Mouse (Mus musculus): ENCODE data around the gene Ccdc183. TPM values are rescaled to one million over a fixed set of nuclear protein-coding genes. Genes with fewer than 3 reads are reported as not detected.

The Ccdc183 gene
- polyA plus RNA-seq, 1 experiment from 2014 or later = 0.19 TPM

GRCm38 (mm10) chr2:25633616-25634015 lies 16.1 kb upstream of the Ccdc183 start:
- Histone ChIP-seq H3K4me3 (replicated peaks) (no peak overlapping the region), H3K9ac (no peak overlapping the region), H3K27me3 (replicated peaks) (no peaks in the 10 kb centered on the region), H3K9me3 (no peaks in the 10 kb centered on the region), H3K4me1 (no peaks in the 10 kb centered on the region), H3K27ac (no peak overlapping the region), H3K4me2 (no peak overlapping the region), H3K36me3 (no peaks in the 10 kb centered on the region)
- ATAC-seq (ENCODE audit: insufficient read depth, low FRiP score, low read depth) = no peak
- 83% methylated on average over 3 of the region's 3 CpGs for WGBS

GRCm38 (mm10) chr2:25628738-25629137 lies 11.3 kb upstream of the Ccdc183 start:
- 42% methylated on average over 4 of the region's 4 CpGs for WGBS
- Histone ChIP-seq H3K4me3 (replicated peaks) (no peak overlapping the region), H3K9me3 (no peaks in the 10 kb centered on the region), H3K9ac (no peak overlapping the region), H3K36me3 (no peaks in the 10 kb centered on the region), H3K4me1 (no peaks in the 10 kb centered on the region), H3K4me2 (no peak overlapping the region), H3K27ac (no peak overlapping the region), H3K27me3 (replicated peaks) (no peaks in the 10 kb centered on the region)
- no peak for ATAC-seq (ENCODE audit: insufficient read depth, low FRiP score, low read depth)

GRCm38 (mm10) chr2:25627811-25628210 lies 10.3 kb upstream of the Ccdc183 start, which contains the start of gene Fcna:
Fcna (minus strand) TSS chr2:25628030.
- WGBS = 73% methylated on average over 6 of the region's 6 CpGs
- no peak within 1 kb of the TSS for H3K4me3 ChIP-seq (replicated peaks)
- H3K27me3 ChIP-seq (replicated peaks) = no peaks in the 10 kb centered on the region
- no peaks in the 10 kb centered on the region for H3K4me1 ChIP-seq
- H3K9ac ChIP-seq = no peak within 1 kb of the TSS
- ATAC-seq (ENCODE audit: insufficient read depth, low FRiP score, low read depth) = no peak
- H3K27ac ChIP-seq = no peak within 1 kb of the TSS
- no peak within 1 kb of the TSS for H3K4me2 ChIP-seq
- no peaks in the 10 kb centered on the region for H3K9me3 ChIP-seq
- no peaks in the 10 kb centered on the region for H3K36me3 ChIP-seq

- H3K4me2 ChIP-seq = no peak overlapping the region
- no peak overlapping the region for H3K27ac ChIP-seq
- no peak for ATAC-seq (ENCODE audit: insufficient read depth, low FRiP score, low read depth)
- WGBS = 34% methylated on average over 5 of the region's 5 CpGs
- no peaks in the 10 kb centered on the region for H3K9me3 ChIP-seq
- no peaks in the 10 kb centered on the region for H3K27me3 ChIP-seq (replicated peaks)
- H3K9ac ChIP-seq = no peak overlapping the region
- H3K36me3 ChIP-seq = no peaks in the 10 kb centered on the region
- H3K4me1 ChIP-seq = 0 out of 2 replicates have a peak, but pooled peaks cover 2% of the 10 kb centered on the region
- H3K4me3 ChIP-seq (replicated peaks) = no peak overlapping the region
Observed at GRCm38 (mm10) chr2:25625986-25626385, 8.5 kb upstream of the Ccdc183 start.

- Histone ChIP-seq H3K4me1 (peaks cover 3% of the 10 kb centered on the region; the same call in 1 of the 2 replicates), H3K4me3 (replicated peaks) (peak within 1 kb of the TSS; percentile 54), H3K36me3 (no peaks in the 10 kb centered on the region), H3K27me3 (replicated peaks) (peaks cover 16% of the 10 kb centered on the region), H3K4me2 (peak within 1 kb of the TSS; percentile 87), H3K9ac (peak within 1 kb of the TSS; percentile 68), H3K9me3 (no peaks in the 10 kb centered on the region), H3K27ac (peak within 1 kb of the TSS; percentile 57; the same call in 1 of the 2 replicates)
- WGBS = 6% methylated on average over 34 of the region's 34 CpGs
- peak; percentile 95 for ATAC-seq (ENCODE audit: insufficient read depth, low FRiP score, low read depth)
Observed at GRCm38 (mm10) chr2:25621229-25622200, 4.0 kb upstream of the Ccdc183 start, which contains the start of gene Tmem141. Tmem141 (minus strand) TSS chr2:25622005.

GRCm38 (mm10) chr2:25620852-25621228 lies 3.4 kb upstream of the Ccdc183 start:
- WGBS = 76% methylated on average over 4 of the region's 4 CpGs
- Histone ChIP-seq H3K36me3 (no peaks in the 10 kb centered on the region), H3K9me3 (no peaks in the 10 kb centered on the region), H3K4me1 (peaks cover 10% of the 10 kb centered on the region; the same call in 1 of the 2 replicates), H3K4me3 (replicated peaks) (no peak overlapping the region), H3K4me2 (peak overlapping the region; percentile 87), H3K27ac (no peak overlapping the region), H3K27me3 (replicated peaks) (peaks cover 23% of the 10 kb centered on the region), H3K9ac (no peak overlapping the region)
- ATAC-seq (ENCODE audit: insufficient read depth, low FRiP score, low read depth) = no peak

GRCm38 (mm10) chr2:25620386-25620785 lies 2.9 kb upstream of the Ccdc183 start:
- no peak for ATAC-seq (ENCODE audit: insufficient read depth, low FRiP score, low read depth)
- Histone ChIP-seq H3K36me3 (no peaks in the 10 kb centered on the region), H3K4me2 (no peak overlapping the region), H3K9ac (no peak overlapping the region), H3K27ac (no peak overlapping the region), H3K4me3 (replicated peaks) (no peak overlapping the region), H3K9me3 (no peaks in the 10 kb centered on the region), H3K4me1 (peaks cover 12% of the 10 kb centered on the region; the same call in 1 of the 2 replicates), H3K27me3 (replicated peaks) (peaks cover 27% of the 10 kb centered on the region)
- 72% methylated on average over 6 of the region's 6 CpGs for WGBS

- H3K4me2 ChIP-seq = peak overlapping the region; percentile 46
- no peak overlapping the region for H3K27ac ChIP-seq
- no peak for ATAC-seq (ENCODE audit: insufficient read depth, low FRiP score, low read depth)
- H3K9ac ChIP-seq = no peak overlapping the region
- H3K9me3 ChIP-seq = no peaks in the 10 kb centered on the region
- H3K36me3 ChIP-seq = no peaks in the 10 kb centered on the region
- 14% methylated on average over 22 of the region's 22 CpGs for WGBS
- H3K4me3 ChIP-seq (replicated peaks) = peak overlapping the region; percentile 19; the same call in 1 of the 2 replicates
- H3K27me3 ChIP-seq (replicated peaks) = peaks cover 31% of the 10 kb centered on the region
- peaks cover 10% of the 10 kb centered on the region; the same call in 1 of the 2 replicates for H3K4me1 ChIP-seq
Observed at GRCm38 (mm10) chr2:25616398-25616797, 1.1 kb downstream of the Ccdc183 start.

GRCm38 (mm10) chr2:25608671-25609070 lies 8.8 kb downstream of the Ccdc183 start:
- Histone ChIP-seq H3K27me3 (replicated peaks) (no peaks in the 10 kb centered on the region), H3K4me2 (peak overlapping the region; percentile 66), H3K4me3 (replicated peaks) (peak overlapping the region; percentile 100), H3K4me1 (peaks cover 15% of the 10 kb centered on the region), H3K27ac (peak overlapping the region; percentile 95; the same call in 1 of the 2 replicates), H3K9me3 (no peaks in the 10 kb centered on the region), H3K9ac (no peak overlapping the region), H3K36me3 (no peaks in the 10 kb centered on the region)
- ATAC-seq (ENCODE audit: insufficient read depth, low FRiP score, low read depth) = no peak
- WGBS = 53% methylated on average over 10 of the region's 10 CpGs

GRCm38 (mm10) chr2:25607761-25608622 lies 9.5 kb downstream of the Ccdc183 start, which contains the start of gene Rabl6:
Rabl6 (minus strand) TSS chr2:25608521.
- Histone ChIP-seq H3K9me3 (no peaks in the 10 kb centered on the region), H3K4me1 (peaks cover 15% of the 10 kb centered on the region), H3K27ac (peak within 1 kb of the TSS; percentile 95), H3K9ac (peak within 1 kb of the TSS; percentile 99), H3K4me2 (peak within 1 kb of the TSS; percentile 66), H3K4me3 (replicated peaks) (peak within 1 kb of the TSS; percentile 100), H3K27me3 (replicated peaks) (no peaks in the 10 kb centered on the region), H3K36me3 (no peaks in the 10 kb centered on the region)
- under 1% methylated on average over 80 of the region's 80 CpGs for WGBS
- peak; percentile 90 for ATAC-seq (ENCODE audit: insufficient read depth, low FRiP score, low read depth)

GRCm38 (mm10) chr2:25602526-25602925 lies 15.0 kb downstream of the Ccdc183 start:
- H3K27me3 ChIP-seq (replicated peaks) = no peaks in the 10 kb centered on the region
- H3K9me3 ChIP-seq = no peaks in the 10 kb centered on the region
- no peak overlapping the region for H3K9ac ChIP-seq
- no peak for ATAC-seq (ENCODE audit: insufficient read depth, low FRiP score, low read depth)
- no peak overlapping the region for H3K27ac ChIP-seq
- peaks cover 48% of the 10 kb centered on the region for H3K36me3 ChIP-seq
- no peak overlapping the region for H3K4me2 ChIP-seq
- WGBS = 91% methylated on average over 5 of the region's 5 CpGs
- no peak overlapping the region for H3K4me3 ChIP-seq (replicated peaks)
- H3K4me1 ChIP-seq = peaks cover 10% of the 10 kb centered on the region
